In the genomic region with DNA sequence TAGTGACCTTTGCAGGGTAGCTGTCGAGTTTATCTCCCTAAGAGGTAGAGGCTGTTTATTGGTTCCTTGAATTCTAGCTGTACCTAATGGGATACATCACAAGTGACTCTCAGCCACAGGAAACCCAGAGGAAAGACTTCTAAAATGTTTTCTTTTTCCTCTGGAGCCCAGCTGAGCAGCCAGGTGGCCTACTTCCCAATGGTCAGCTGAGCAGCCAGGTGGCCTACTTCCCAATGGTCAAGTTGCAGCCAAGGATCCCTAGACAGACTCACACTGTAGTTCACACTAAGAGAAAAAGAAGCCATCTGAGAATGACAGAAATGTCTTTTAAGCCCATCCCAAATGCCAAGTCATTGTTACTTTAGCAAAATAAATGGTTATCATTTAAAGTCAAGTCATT, we compare ENCODE assay signal across 16 mouse cellular contexts.
DNase-seq lines count a peak whose midpoint lies in the region.
"Had no signal": no experiment of that assay in that cellular context is flagged by ENCODE, and none has a peak within 500 bp of the region (broad histone marks: within the 10 kb centered on the region; RNA-seq: fewer than 3 reads in every experiment).

No protein-coding gene starts in this region.

- no peaks in the 10 kb centered on the region for H3K27me3 ChIP-seq in heart, embryonic 10.5 days (ENCODE audit: insufficient read depth, poor library complexity, severe bottlenecking)
- H3K27me3 ChIP-seq: embryonic facial prominence, embryonic 13.5 days; forebrain, embryonic 12.5 days; heart, embryonic 13.5 days; hindbrain, embryonic 15.5 days had no signal

- H3K9me3 ChIP-seq in heart, embryonic 10.5 days, result no peaks in the 10 kb centered on the region
- H3K9me3 ChIP-seq: embryonic facial prominence, embryonic 13.5 days; forebrain, embryonic 12.5 days; hindbrain, embryonic 15.5 days had no signal

- DNase-seq in brain, adult 2 months (ENCODE audit: low read depth, low spot score), result peak; percentile 72
- DNase-seq in cerebellum, adult 18-20 months, result peak; percentile 38 to 39
- DNase-seq in cerebellum, adult 9-11 months, result peak; percentile 28
- peak; percentile 42 to 46 for DNase-seq in cerebellum, postnatal 36 days
- no peak for DNase-seq in heart, adult 9 months (ENCODE audit: low spot score in 2 of 2)
- no peak for DNase-seq in heart, embryonic 10.5 days (ENCODE audit: low spot score)
- DNase-seq: adrenal gland, adult 2 months; adrenal gland, postnatal 25 days; forebrain, postnatal 0 days; gastrocnemius, postnatal 25 days; heart, postnatal 36 days; kidney, adult 8-10 months had no signal

- no peak overlapping the region for H3K4me3 ChIP-seq in heart, embryonic 10.5 days
- H3K4me3 ChIP-seq: embryonic facial prominence, embryonic 13.5 days; forebrain, embryonic 12.5 days; heart, embryonic 13.5 days; hindbrain, embryonic 15.5 days had no signal

- H3K36me3 ChIP-seq in heart, embryonic 10.5 days, result no peaks in the 10 kb centered on the region
- H3K36me3 ChIP-seq: embryonic facial prominence, embryonic 13.5 days; forebrain, embryonic 12.5 days; heart, embryonic 13.5 days; hindbrain, embryonic 15.5 days had no signal

- WGBS in heart, embryonic 10.5 days, result 30% methylated on average over 1 of the region's 1 CpGs

- no peak overlapping the region for H3K27ac ChIP-seq in heart, embryonic 10.5 days
- H3K27ac ChIP-seq: embryonic facial prominence, embryonic 13.5 days; forebrain, embryonic 12.5 days; heart, embryonic 13.5 days; hindbrain, embryonic 15.5 days had no signal

- H3K4me1 ChIP-seq in heart, embryonic 10.5 days, result no peaks in the 10 kb centered on the region
- H3K4me1 ChIP-seq: embryonic facial prominence, embryonic 13.5 days; forebrain, embryonic 12.5 days; heart, embryonic 13.5 days; hindbrain, embryonic 15.5 days had no signal

Comparison
In these comparisons a context has a peak if more than half of its experiments do, and no peak if none do; other contexts are left out.
1. DNase-seq: peak in brain, adult 2 months (single experiment), cerebellum, adult 18-20 months (2 of 2), cerebellum, adult 9-11 months (single experiment) and cerebellum, postnatal 36 days (2 of 2); none in heart, adult 9 months (0 of 2) and heart, embryonic 10.5 days (single experiment).